Mouse (Mus musculus) CH12.LX (cell line): ENCODE results near the gene Necap1. TPM values are rescaled to one million over a fixed set of nuclear protein-coding genes. Genes with fewer than 3 reads are reported as not detected.

Experiments used
- DNase-seq: peaks from one replicate; pipeline ENCODE4 v3.0.0-alpha.2; 2013; ENCODE audit errors: extremely low read depth
- H3K27ac ChIP-seq: 2 replicates; pipeline ENCODE4 v1.5.1; 2012; ENCODE audit warnings: low read depth, mild to moderate bottlenecking, control low read depth, moderate library complexity; ENCODE audit not compliant: insufficient read depth
- H3K27me3 ChIP-seq: replicated peaks from 2 replicates; pipeline ENCODE3; 2012; ENCODE audit warnings: inconsistent platforms
- H3K36me3 ChIP-seq, 2 experiments: replicated peaks in 1 of 2; 2 replicates each; pipeline versions ENCODE3 to v1.6.1; 2012; ENCODE audit warnings: inconsistent platforms in 1 of 2, low read length in 1 of 2, mild to moderate bottlenecking in 1 of 2, mixed read lengths in 1 of 2, moderate library complexity in 1 of 2; ENCODE audit not compliant: control insufficient read depth in 1 of 2, insufficient read depth in 1 of 2
- H3K4me1 ChIP-seq, 2 experiments: 2 replicates each; pipeline ENCODE4 v1.6.1; 2012; ENCODE audit warnings: inconsistent platforms in 1 of 2, moderate library complexity in 1 of 2; ENCODE audit not compliant: insufficient read depth in 2 of 2, control insufficient read depth in 1 of 2
- H3K4me2 ChIP-seq: 2 replicates; pipeline ENCODE4 v1.6.1; 2012; ENCODE audit warnings: low read depth, mild to moderate bottlenecking, control low read depth; ENCODE audit not compliant: poor library complexity, insufficient read depth, severe bottlenecking
- H3K4me3 ChIP-seq, 3 experiments: fragments of 150-350 bp in 1 of 3; sonication (generic) in 1 of 3; replicated peaks in 1 of 3; 2 replicates each; pipeline versions ENCODE3 to v1.5.1; 2011 to 2012; ENCODE audit warnings: low read depth in 2 of 3, low read length in 2 of 3, mild to moderate bottlenecking in 2 of 3, moderate library complexity in 2 of 3, control low read depth in 1 of 3, improper control_type of control experiment in 1 of 3, inconsistent platforms in 1 of 3, mixed read lengths in 1 of 3; ENCODE audit not compliant: poor library complexity in 1 of 3
- H3K79me2 ChIP-seq: replicated peaks from 2 replicates; pipeline ENCODE4 v1.6.1; 2012; ENCODE audit warnings: mild to moderate bottlenecking, moderate library complexity; ENCODE audit not compliant: control insufficient read depth, poor library complexity, insufficient read depth, severe bottlenecking; ENCODE audit errors: extremely low read depth
- H3K9ac ChIP-seq: 2 replicates; pipeline ENCODE4 v1.6.1; 2012; ENCODE audit warnings: low read depth, mild to moderate bottlenecking, control low read depth, moderate library complexity; ENCODE audit not compliant: insufficient read depth
- H3K9me3 ChIP-seq: replicated peaks from 2 replicates; pipeline ENCODE3; 2012; ENCODE audit warnings: low read length, inconsistent platforms, mixed read lengths
- BHLHE40 ChIP-seq: IDR thresholded peaks from 2 replicates; pipeline ENCODE4 v1.6.1; 2011; ENCODE audit warnings: mild to moderate bottlenecking, low read depth, low read length, improper control_type of control experiment
- CHD1 ChIP-seq: IDR thresholded peaks from 2 replicates; pipeline ENCODE4 v1.6.1; 2012; ENCODE audit warnings: low read depth, low read length, improper control_type of control experiment, inconsistent platforms
- CHD2 ChIP-seq: IDR thresholded peaks from 2 replicates; pipeline ENCODE4 v1.6.1; 2011; ENCODE audit warnings: low read length, improper control_type of control experiment
- CTCF ChIP-seq, 2 experiments: IDR thresholded peaks in 1 of 2; conservative IDR thresholded peaks in 1 of 2; 2 replicates each; pipeline ENCODE4 v1.5.1; 2011 to 2012; ENCODE audit warnings: low read depth in 2 of 2, low read length in 2 of 2, improper control_type of control experiment in 1 of 2, inconsistent platforms in 1 of 2, mild to moderate bottlenecking in 1 of 2, moderate library complexity in 1 of 2
- ELF1 ChIP-seq: IDR thresholded peaks from 2 replicates; pipeline ENCODE4 v1.6.1; 2014; ENCODE audit warnings: low read depth, mild to moderate bottlenecking, inconsistent platforms, low read length, improper control_type of control experiment
- EP300 ChIP-seq: IDR thresholded peaks from 2 replicates; pipeline ENCODE4 v1.6.1; 2011; ENCODE audit warnings: low read length, improper control_type of control experiment
- GABPA ChIP-seq: IDR thresholded peaks from 2 replicates; pipeline ENCODE4 v1.6.1; 2012; ENCODE audit warnings: low read depth, low read length, improper control_type of control experiment, inconsistent platforms; ENCODE audit not compliant: insufficient replicate concordance
- IRF4 ChIP-seq: IDR thresholded peaks from 2 replicates; pipeline ENCODE4 v1.6.1; 2014; ENCODE audit warnings: low read depth, mild to moderate bottlenecking, inconsistent platforms, low read length, improper control_type of control experiment
- JUN ChIP-seq: IDR thresholded peaks from 2 replicates; pipeline ENCODE4 v1.6.1; 2011; ENCODE audit warnings: low read depth, mild to moderate bottlenecking, low read length, improper control_type of control experiment, moderate library complexity; ENCODE audit not compliant: insufficient read depth
- JUND ChIP-seq: conservative IDR thresholded peaks from 2 replicates; pipeline ENCODE4 v1.6.1; 2011; ENCODE audit warnings: low read depth, low read length, improper control_type of control experiment
- KAT2A ChIP-seq: IDR thresholded peaks from 2 replicates; pipeline ENCODE4 v1.6.1; 2012; ENCODE audit warnings: low read length, improper control_type of control experiment, inconsistent platforms; ENCODE audit not compliant: insufficient replicate concordance
- MAX ChIP-seq: IDR thresholded peaks from 2 replicates; pipeline ENCODE4 v1.6.1; 2011; ENCODE audit warnings: low read length, improper control_type of control experiment
- MYC ChIP-seq: IDR thresholded peaks from 2 replicates; pipeline ENCODE4 v1.6.1; 2011; ENCODE audit warnings: low read depth, mild to moderate bottlenecking, improper control_type of control experiment, low read length
- NRF1 ChIP-seq: IDR thresholded peaks from 2 replicates; pipeline ENCODE4 v1.6.1; 2014; ENCODE audit warnings: low read depth, mild to moderate bottlenecking, inconsistent platforms, low read length, improper control_type of control experiment, moderate library complexity
- PAX5 ChIP-seq: IDR thresholded peaks from 2 replicates; pipeline ENCODE4 v1.6.1; 2012; ENCODE audit warnings: low read length, inconsistent platforms, mixed read lengths
- POLR2A ChIP-seq: IDR thresholded peaks from 2 replicates; pipeline ENCODE4 v1.6.1; 2011; ENCODE audit warnings: low read depth, mild to moderate bottlenecking, improper control_type of control experiment, low read length
- POLR2AphosphoS2 ChIP-seq: IDR thresholded peaks from 2 replicates; pipeline ENCODE4 v1.6.1; 2011; ENCODE audit warnings: low read depth, low read length, improper control_type of control experiment
- RAD21 ChIP-seq: IDR thresholded peaks from 2 replicates; pipeline ENCODE4 v1.6.1; 2011; ENCODE audit warnings: low read depth, mild to moderate bottlenecking, low read length, improper control_type of control experiment, moderate library complexity
- SMC3 ChIP-seq: IDR thresholded peaks from 2 replicates; pipeline ENCODE4 v1.6.1; 2011; ENCODE audit warnings: low read depth, low read length, improper control_type of control experiment
- TCF12 ChIP-seq: IDR thresholded peaks from 2 replicates; pipeline ENCODE4 v1.6.1; 2014; ENCODE audit warnings: low read depth, mild to moderate bottlenecking, inconsistent platforms, low read length, improper control_type of control experiment
- UBTF ChIP-seq: IDR thresholded peaks from 2 replicates; pipeline ENCODE4 v1.6.1; 2012; ENCODE audit warnings: low read depth, mild to moderate bottlenecking, inconsistent platforms, low read length, improper control_type of control experiment, moderate library complexity
- ZNF384 ChIP-seq: IDR thresholded peaks from 2 replicates; pipeline ENCODE4 v1.6.1; 2012; ENCODE audit warnings: low read depth, low read length, improper control_type of control experiment, inconsistent platforms
- dilution Hi-C: fragments of 300-500 bp; cut with MboI; formaldehyde crosslinking; loops from 2 replicates; pipeline ENCODE4 v1.14.3; 2020; ENCODE audit warnings: low sequenced_read_pairs; ENCODE audit not compliant: extremely low pct_unique_long_range_greater_than_20kb, extremely low pct_ligation_motif_present
- in situ Hi-C: fragments of 300-500 bp; cut with MboI; formaldehyde crosslinking; loops from 3 replicates; pipeline ENCODE4 v1.14.3; 2019; ENCODE audit warnings: low sequenced_read_pairs, low pct_ligation_motif_present, low pct_unique_long_range_greater_than_20kb, mixed read lengths
- polyA plus RNA-seq: library from polyadenylated mRNA; unstranded; fragments of >175 nt; gene quantifications from 2 replicates; pipeline ENCODE4 v1.2.1, GENCODE M21; 2012; ENCODE audit warnings: low read depth; ENCODE audit not compliant: insufficient read length
- total RNA-seq, 2 experiments: library from RNA; depleted of rRNA; stranded (reverse); fragments of 300-350 nt in 1 of 2; fragments of >200 nt in 1 of 2; gene quantifications; 2 replicates each; pipeline ENCODE4 v1.2.3; 2012 to 2014

The Necap1 gene
- total and polyA plus RNA-seq, 3 experiments: 12.7 to 29.5 (median 26.9) TPM

DNA sequence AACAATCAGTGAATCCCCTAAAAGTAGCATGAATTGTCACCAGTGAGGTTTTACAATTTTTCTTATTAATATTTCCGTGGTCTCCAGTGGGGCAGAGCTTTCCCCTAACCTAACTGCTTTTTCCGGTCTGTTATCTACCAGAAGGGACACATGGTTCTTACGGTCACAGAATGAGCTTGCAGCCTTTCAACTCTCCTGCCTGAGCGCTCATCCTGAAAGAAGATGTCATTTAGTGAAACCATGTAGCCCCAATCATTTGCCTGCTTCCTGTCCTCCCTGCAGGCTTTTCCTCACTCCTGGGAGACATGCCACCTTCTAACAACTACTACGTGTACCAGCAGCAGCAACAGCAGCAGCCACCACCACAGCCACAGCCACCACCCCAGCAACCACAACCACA, 36.7 kb upstream of the Necap1 start (continued):
- TF ChIP-seq POLR2AphosphoS2 (no peak), GABPA (no peak), ZNF384 (no peak), POLR2A (no peak), BHLHE40 (peak; percentile 75), NRF1 (no peak), CHD2 (peak; percentile 20; the same call in 1 of the 2 replicates), CHD1 (no peak), TCF12 (peak; percentile 80), RAD21 (no peak), JUN (peak; percentile 64; the same call in 1 of the 2 replicates), KAT2A (no peak)

DNA sequence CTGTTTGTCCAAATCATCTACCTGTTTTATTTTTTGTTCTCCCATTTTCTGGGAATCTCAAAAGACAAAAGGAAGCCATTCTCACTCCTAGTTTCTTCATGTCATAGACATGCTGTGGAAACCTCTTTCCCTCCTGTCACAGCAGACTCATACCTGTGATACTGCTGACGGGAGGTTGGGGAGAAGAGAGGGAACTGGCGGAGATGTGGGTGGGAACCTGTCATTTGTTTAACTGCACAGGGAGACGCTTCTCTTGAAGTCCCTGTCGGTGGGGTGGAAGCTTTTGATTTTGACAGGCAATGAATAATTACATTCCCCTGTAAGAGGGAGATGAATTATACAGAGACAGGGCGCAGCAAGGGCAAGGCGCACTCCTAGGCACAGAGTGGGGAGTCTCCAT, 30.5 kb upstream of the Necap1 start:
- TF ChIP-seq SMC3 (no peak), BHLHE40 (no peak), CTCF (conservative IDR thresholded peaks at IDR 0.05 in 1 of 2, IDR thresholded peaks at IDR 0.05 in 1 of 2; ENCODE audit: low read depth in 2 of 2, low read length in 2 of 2) (no peak), ELF1 (no peak), TCF12 (no peak), POLR2A (no peak), MAX (no peak), KAT2A (no peak), UBTF (no peak), RAD21 (no peak), PAX5 (no peak), EP300 (no peak), MYC (no peak), IRF4 (no peak), CHD2 (no peak), JUND (no peak)
- Histone ChIP-seq H3K4me1 (peaks cover 0 to 2% of the 10 kb centered on the region in 2 experiments; a peak in 1 of 4 replicates), H3K79me2 (no peaks in the 10 kb centered on the region), H3K4me2 (no peak overlapping the region), H3K36me3 (peaks cover 34 to 70% of the 10 kb centered on the region in 2 experiments), H3K27me3 (no peaks in the 10 kb centered on the region), H3K27ac (no peak overlapping the region), H3K4me3 (no peak overlapping the region), H3K9ac (no peak overlapping the region), H3K9me3 (no peaks in the 10 kb centered on the region)
- in situ Hi-C loops (no loop called here), dilution Hi-C loops (no loop called here)
- no peak for DNase-seq
